Mouse (Mus musculus) heart, embryonic 16.5 days (tissue): ENCODE measurements around the gene Gm20878. TPM values are rescaled to one million over a fixed set of nuclear protein-coding genes. Genes with fewer than 3 reads are reported as not detected.
"Not testable (repeated sequence)": the region's sequence is repeated elsewhere in the genome, so short reads cannot be mapped to it uniquely, and the experiment has no call there.

Source experiments
- ATAC-seq: fragments of 200-750 bp; cut with Nextera tagmentation; replicated peaks from 2 replicates; pipeline ENCODE4 v1.8.0; 2017; ENCODE audit warnings: moderate number of reproducible peaks; ENCODE audit not compliant: insufficient read depth, low FRiP score; ENCODE audit errors: extremely low read depth
- H3K27ac ChIP-seq: fragments of 300-500 bp; sonication (generic); 2 replicates; pipeline ENCODE4 v1.5.1; 2014; ENCODE audit warnings: mild to moderate bottlenecking, low read length, control low read depth, moderate library complexity
- H3K27me3 ChIP-seq: fragments of 300-500 bp; sonication (generic); 2 replicates; pipeline ENCODE4 v1.6.1; 2014; ENCODE audit warnings: low read length, mixed read lengths; ENCODE audit not compliant: control insufficient read depth, insufficient read depth
- H3K36me3 ChIP-seq: fragments of 300-500 bp; sonication (generic); 2 replicates; pipeline ENCODE4 v1.6.1; 2014; ENCODE audit not compliant: control insufficient read depth, insufficient read depth
- H3K4me1 ChIP-seq: fragments of 300-500 bp; sonication (generic); 2 replicates; pipeline ENCODE4 v1.6.1; 2014; ENCODE audit warnings: low read length, mixed read lengths; ENCODE audit not compliant: control insufficient read depth, insufficient read depth
- H3K4me2 ChIP-seq: fragments of 300-500 bp; sonication (generic); 2 replicates; pipeline ENCODE4 v1.6.1; 2014; ENCODE audit warnings: low read depth, mild to moderate bottlenecking, control low read depth, low read length
- H3K4me3 ChIP-seq: fragments of 300-500 bp; sonication (generic); 2 replicates; pipeline ENCODE4 v1.5.1; 2014; ENCODE audit warnings: mild to moderate bottlenecking, control low read depth, low read length
- H3K9ac ChIP-seq: fragments of 300-500 bp; sonication (generic); 2 replicates; pipeline ENCODE4 v1.6.1; 2014; ENCODE audit warnings: low read length, control low read depth
- H3K9me3 ChIP-seq: fragments of 300-500 bp; sonication (generic); replicated peaks from 2 replicates; pipeline ENCODE4 v1.6.1; 2016; ENCODE audit warnings: low read length; ENCODE audit not compliant: control insufficient read depth
- WGBS: fragments of 180-500 bp; shearing (Covaris S2); extraction: QIAGEN DNeasy Blood & Tissue Kit; methylation state at CpG from one replicate; pipeline ENCODE4 v1.1.7; 2014; 5-methylcytosine and 5-hydroxymethylcytosine counted together
- polyA plus RNA-seq: library from polyadenylated mRNA; unstranded; fragments of >200 nt; fragmentation: Nextera tagmentation; extraction: Ambion mirVana; gene quantifications from 2 replicates; pipeline ENCODE4 v1.2.1, GENCODE M21; 2015

Gene Gm20878
- polyA plus RNA-seq = 1.9 and 2.4 TPM in 2 replicates

- ATAC-seq, H3K4me2 ChIP-seq, H3K9ac ChIP-seq, H3K36me3 ChIP-seq, H3K4me1 ChIP-seq, H3K27ac ChIP-seq, H3K9me3 ChIP-seq, H3K27me3 ChIP-seq, H3K4me3 ChIP-seq: not testable (repeated sequence)
- no CpG with 5 or more reads among the region's 8 CpGs for WGBS
Observed at GRCm38 (mm10) chr4:41941272-41941671, at the start of gene Gm20878. TSS of gene Gm20878 (plus strand) at chr4:41941572.

GRCm38 (mm10) chr4:41903310-41903709 is 38.1 kb upstream of the Gm20878 start, which contains the start of gene Gm21541:
TSS of gene Gm21541 (plus strand) at chr4:41903610.
- not testable (repeated sequence) for ATAC-seq, H3K4me1 ChIP-seq
- WGBS = no CpG with 5 or more reads among the region's 5 CpGs

DNA sequence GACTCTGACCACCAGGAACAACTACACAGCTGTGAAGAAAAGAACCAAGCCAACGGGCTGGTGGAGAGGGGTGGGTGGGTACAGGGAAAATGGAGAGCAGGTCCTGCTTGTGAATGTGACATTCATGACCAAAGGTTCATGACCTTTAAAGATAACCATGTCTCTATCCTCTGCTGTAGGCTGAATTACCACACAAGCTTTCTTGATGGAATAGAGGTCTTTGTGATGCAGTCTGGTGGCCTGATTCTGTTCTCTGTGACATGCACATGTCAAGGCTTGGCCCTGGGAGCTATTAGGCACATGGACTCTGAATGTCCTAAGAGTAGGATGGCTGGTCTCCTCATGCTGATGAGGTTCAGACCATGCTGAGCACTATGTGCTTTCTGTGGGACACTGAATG is 24.4 kb downstream of the Gm20878 start, which contains the start of gene Fam205a4:
Gene Fam205a4, plus strand, starts transcription at position 301 of the 400 bp plus-strand sequence.
- WGBS = no CpG with 5 or more reads among the region's 1 CpGs
- H3K27me3 ChIP-seq, H3K36me3 ChIP-seq, ATAC-seq, H3K4me2 ChIP-seq, H3K4me1 ChIP-seq, H3K9ac ChIP-seq, H3K4me3 ChIP-seq, H3K27ac ChIP-seq, H3K9me3 ChIP-seq: not testable (repeated sequence)

More at GRCm38 (mm10) chr4:41903310-41903709, 38.1 kb upstream of the Gm20878 start, which contains the start of gene Gm21541:
- H3K27ac ChIP-seq, H3K9me3 ChIP-seq, H3K36me3 ChIP-seq, H3K4me2 ChIP-seq, H3K9ac ChIP-seq, H3K27me3 ChIP-seq, H3K4me3 ChIP-seq: not testable (repeated sequence)

Other genes starting within 250 kb of the Gm20878 start
- 1.5 and 2.0 TPM in 2 replicates for gene Cntfr, start 244.5 kb upstream of the Gm20878 start, polyA plus RNA-seq
- 134 and 142 TPM in 2 replicates for gene Il11ra1, start 241.6 kb upstream of the Gm20878 start, polyA plus RNA-seq
- gene Rpp25l, start 228.0 kb upstream of the Gm20878 start, polyA plus RNA-seq = 46.1 and 48.4 TPM in 2 replicates
- gene Dctn3, start 218.4 kb upstream of the Gm20878 start, polyA plus RNA-seq = 137 and 141 TPM in 2 replicates
- gene Arid3c, start 210.4 kb upstream of the Gm20878 start, polyA plus RNA-seq = not detected in 2 replicates
- gene Galt, start 186.3 kb upstream of the Gm20878 start, polyA plus RNA-seq = 60.6 and 69.8 TPM in 2 replicates
- gene Sigmar1, start 185.4 kb upstream of the Gm20878 start, polyA plus RNA-seq = 60.5 and 61.7 TPM in 2 replicates
- gene Ccl27a, start 167.3 kb upstream of the Gm20878 start, polyA plus RNA-seq = 40.8 and 40.9 TPM in 2 replicates
- 11.2 and 17.1 TPM in 2 replicates for gene Gm21541, start 38.0 kb upstream of the Gm20878 start, polyA plus RNA-seq
- 0.07 and 0.10 TPM in 2 replicates for gene Fam205a4, start 24.5 kb downstream of the Gm20878 start, polyA plus RNA-seq
- 0.15 TPM in 1 of 2 replicates, not detected in the other for gene Gm21093, start 93.2 kb downstream of the Gm20878 start, polyA plus RNA-seq
- not detected in 2 replicates for gene Gm3893, start 149.6 kb downstream of the Gm20878 start, polyA plus RNA-seq
- 5.6 and 8.8 TPM in 2 replicates for gene Gm13304, start 173.2 kb downstream of the Gm20878 start, polyA plus RNA-seq
- gene Gm13306, start 211.9 kb downstream of the Gm20878 start, polyA plus RNA-seq = not detected in 2 replicates
- gene Gm13305, start 227.0 kb downstream of the Gm20878 start, polyA plus RNA-seq = 0.70 and 1.5 TPM in 2 replicates